Mouse (Mus musculus) midbrain, embryonic 16.5 days (tissue): ENCODE data around the gene Mrps23. TPM values are rescaled to one million over a fixed set of nuclear protein-coding genes. Genes with fewer than 3 reads are reported as not detected.

Experiments used
- ATAC-seq: fragments of 200-750 bp; cut with Nextera tagmentation; 2 replicates; pipeline ENCODE4 v1.8.0; 2017; ENCODE audit warnings: moderate TSS enrichment
- H3K27ac ChIP-seq: fragments of 300-500 bp; sonication (generic); 2 replicates; pipeline ENCODE4 v1.5.1; 2014; ENCODE audit warnings: mild to moderate bottlenecking, low read length, mixed read lengths
- H3K27me3 ChIP-seq: fragments of 300-500 bp; sonication (generic); 2 replicates; pipeline ENCODE4 v1.6.1; 2014; ENCODE audit warnings: low read depth, low read length, mixed read lengths; ENCODE audit not compliant: control insufficient read depth, insufficient read depth
- H3K36me3 ChIP-seq: fragments of 300-500 bp; sonication (generic); 2 replicates; pipeline ENCODE4 v1.6.1; 2014; ENCODE audit warnings: mild to moderate bottlenecking, low read length, moderate library complexity, mixed read lengths; ENCODE audit not compliant: control insufficient read depth, insufficient read depth
- H3K4me1 ChIP-seq: fragments of 300-500 bp; sonication (generic); 2 replicates; pipeline ENCODE4 v1.6.1; 2014; ENCODE audit warnings: mild to moderate bottlenecking, low read length, mixed read lengths; ENCODE audit not compliant: control insufficient read depth, insufficient read depth
- H3K4me2 ChIP-seq: fragments of 300-500 bp; sonication (generic); 2 replicates; pipeline ENCODE4 v1.6.1; 2014; ENCODE audit warnings: mild to moderate bottlenecking, low read length, mixed read lengths
- H3K4me3 ChIP-seq: fragments of 300-500 bp; sonication (generic); 2 replicates; pipeline ENCODE4 v1.5.1; 2014; ENCODE audit warnings: low read depth, mild to moderate bottlenecking, low read length, moderate library complexity, mixed read lengths
- H3K9ac ChIP-seq: fragments of 300-500 bp; sonication (generic); 2 replicates; pipeline ENCODE4 v1.6.1; 2014; ENCODE audit warnings: low read depth, low read length, mixed read lengths
- H3K9me3 ChIP-seq: fragments of 300-500 bp; sonication (generic); replicated peaks from 2 replicates; pipeline ENCODE4 v1.6.1; 2014; ENCODE audit warnings: mild to moderate bottlenecking, low read length, mixed read lengths; ENCODE audit not compliant: control insufficient read depth, poor library complexity, severe bottlenecking
- WGBS: fragments of 180-500 bp; shearing (Covaris S2); extraction: QIAGEN DNeasy Blood & Tissue Kit; methylation state at CpG from one replicate; pipeline ENCODE4 v1.1.7; 2014; 5-methylcytosine and 5-hydroxymethylcytosine counted together
- polyA plus RNA-seq: library from polyadenylated mRNA; unstranded; fragments of >200 nt; fragmentation: Nextera tagmentation; extraction: Ambion mirVana; gene quantifications from 2 replicates; pipeline ENCODE4 v1.2.1, GENCODE M21; 2015

The Mrps23 gene
- polyA plus RNA-seq, 1 experiment from 2014 or later = 65.4 TPM

GRCm38 (mm10) chr11:88161651-88162362, 42.4 kb upstream of the Mrps23 start:
- ATAC-seq = peak; percentile 68
- Histone ChIP-seq H3K9me3 (no peaks in the 10 kb centered on the region), H3K27me3 (no peaks in the 10 kb centered on the region), H3K9ac (peak overlapping the region; percentile 77), H3K36me3 (no peaks in the 10 kb centered on the region), H3K27ac (peak overlapping the region; percentile 92), H3K4me1 (peaks cover 40% of the 10 kb centered on the region), H3K4me3 (peak overlapping the region; percentile 45), H3K4me2 (peak overlapping the region; percentile 84)
- WGBS = under 1% methylated on average over 12 of the region's 15 CpGs

- peak overlapping the region; percentile 22; the same call in 1 of the 2 replicates for H3K27ac ChIP-seq
- no peak overlapping the region for H3K4me3 ChIP-seq
- no peak overlapping the region for H3K4me2 ChIP-seq
- no peak for ATAC-seq
- H3K36me3 ChIP-seq = no peaks in the 10 kb centered on the region
- WGBS = 53% methylated on average over 4 of the region's 4 CpGs
- H3K27me3 ChIP-seq = no peaks in the 10 kb centered on the region
- H3K9ac ChIP-seq = no peak overlapping the region
- peaks cover 40% of the 10 kb centered on the region for H3K4me1 ChIP-seq
- H3K9me3 ChIP-seq = no peaks in the 10 kb centered on the region
These were observed 41.4 kb upstream of the Mrps23 start for GRCm38 (mm10) chr11:88162740-88163139.

DNA sequence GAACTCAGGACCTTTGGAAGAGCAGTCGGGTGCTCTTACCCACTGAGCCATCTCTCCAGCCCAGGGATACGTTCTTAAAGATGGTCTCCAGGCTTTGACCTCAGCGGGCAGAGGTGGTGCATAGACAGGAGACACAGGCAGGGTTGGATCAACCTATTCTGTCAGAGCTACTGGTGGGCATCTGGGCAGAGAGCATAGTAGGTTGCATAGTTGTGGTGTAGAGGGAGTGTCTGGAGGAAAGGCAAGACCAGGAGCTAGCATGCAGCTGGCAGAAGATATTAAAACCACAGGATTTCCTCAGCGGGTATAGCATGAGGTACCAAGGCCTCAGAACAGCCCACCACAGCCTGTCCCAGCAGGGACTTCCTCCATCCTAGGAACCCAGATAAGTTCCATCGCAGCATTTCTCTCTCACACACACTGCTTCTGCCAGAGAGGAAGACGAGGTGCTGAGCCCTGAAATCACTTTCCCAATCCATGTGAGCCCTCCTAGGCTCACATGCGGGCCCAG, 39.9 kb upstream of the Mrps23 start:
- no peaks in the 10 kb centered on the region; the same call in 1 of the 2 replicates for H3K27me3 ChIP-seq
- no peak overlapping the region for H3K27ac ChIP-seq
- H3K9ac ChIP-seq = no peak overlapping the region
- H3K4me3 ChIP-seq = no peak overlapping the region
- H3K36me3 ChIP-seq = no peaks in the 10 kb centered on the region
- WGBS = 87% methylated on average over 7 of the region's 7 CpGs
- H3K9me3 ChIP-seq = no peaks in the 10 kb centered on the region
- peaks cover 34% of the 10 kb centered on the region for H3K4me1 ChIP-seq
- ATAC-seq = no peak
- H3K4me2 ChIP-seq = no peak overlapping the region

DNA sequence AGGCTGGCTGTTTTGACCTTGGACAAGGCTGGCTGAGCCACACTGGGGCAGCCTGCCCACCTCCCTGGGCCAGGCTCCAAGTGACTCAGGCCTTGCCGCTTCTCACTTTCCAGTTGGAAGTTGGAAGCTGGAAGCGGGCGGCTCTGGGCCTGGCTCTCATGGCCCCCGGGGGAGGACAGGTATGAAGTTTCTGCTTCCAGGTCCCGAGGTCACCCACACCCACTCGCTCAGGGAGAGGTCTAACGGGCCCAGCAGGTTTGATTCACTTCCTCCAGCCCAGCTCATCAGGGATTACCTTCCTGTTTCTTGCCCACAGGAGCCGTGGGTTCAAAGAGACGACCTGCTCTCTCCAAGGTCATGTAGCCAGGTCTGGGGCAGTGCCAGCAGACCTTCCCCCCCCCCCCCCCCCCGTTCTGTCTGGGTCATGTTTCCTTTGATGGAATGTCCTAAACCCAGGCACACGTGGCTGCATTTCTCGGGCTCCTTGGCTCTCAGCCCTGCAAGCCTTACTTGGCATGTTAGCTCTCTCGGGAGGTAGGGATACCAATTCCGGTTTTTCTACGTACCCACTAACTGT, 39.3 kb upstream of the Mrps23 start:
- Histone ChIP-seq H3K9me3 (no peaks in the 10 kb centered on the region), H3K4me3 (no peak overlapping the region), H3K27ac (no peak overlapping the region), H3K4me1 (peaks cover 28% of the 10 kb centered on the region), H3K27me3 (no peaks in the 10 kb centered on the region; the same call in none of the 2 replicates), H3K9ac (no peak overlapping the region), H3K4me2 (no peak overlapping the region), H3K36me3 (no peaks in the 10 kb centered on the region)
- no peak for ATAC-seq
- 55% methylated on average over 14 of the region's 15 CpGs for WGBS

- Histone ChIP-seq H3K27me3 (no peaks in the 10 kb centered on the region; the same call in none of the 2 replicates), H3K27ac (peak overlapping the region; percentile 22; the same call in 1 of the 2 replicates), H3K36me3 (no peaks in the 10 kb centered on the region), H3K4me1 (peaks cover 21% of the 10 kb centered on the region), H3K4me3 (no peak overlapping the region), H3K9ac (0 out of 2 replicates have a peak overlapping the region, but pooled peaks have one; percentile 20), H3K4me2 (no peak overlapping the region), H3K9me3 (no peaks in the 10 kb centered on the region)
- 79% methylated on average over 10 of the region's 10 CpGs for WGBS
- ATAC-seq = no peak
These were observed 38.4 kb upstream of the Mrps23 start for GRCm38 (mm10) chr11:88165683-88166364.

DNA sequence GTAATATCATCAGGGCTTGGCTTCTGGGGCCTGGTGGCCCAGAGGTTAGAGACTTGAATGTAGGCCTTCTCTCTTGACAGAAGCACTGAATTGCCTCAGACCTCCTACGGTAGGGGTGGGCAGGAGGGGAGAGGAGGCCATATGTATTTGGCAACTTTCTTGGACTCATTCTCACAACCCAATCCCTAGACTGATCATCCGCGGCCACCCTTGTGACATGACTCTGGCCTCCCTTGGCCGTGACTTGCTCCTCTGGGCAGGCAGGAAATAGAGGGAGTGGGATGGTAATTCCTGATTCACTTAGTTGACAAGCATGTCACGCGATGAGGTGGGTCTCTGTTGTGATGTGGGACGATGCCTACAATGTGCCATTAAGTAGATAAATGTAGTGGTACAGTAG, 37.7 kb upstream of the Mrps23 start:
- no peak for ATAC-seq
- Histone ChIP-seq H3K4me3 (no peak overlapping the region), H3K4me2 (no peak overlapping the region), H3K4me1 (peaks cover 18% of the 10 kb centered on the region), H3K27me3 (no peaks in the 10 kb centered on the region; the same call in none of the 2 replicates), H3K9ac (no peak overlapping the region), H3K36me3 (no peaks in the 10 kb centered on the region), H3K9me3 (no peaks in the 10 kb centered on the region), H3K27ac (no peak overlapping the region)
- 90% methylated on average over 7 of the region's 7 CpGs for WGBS

DNA sequence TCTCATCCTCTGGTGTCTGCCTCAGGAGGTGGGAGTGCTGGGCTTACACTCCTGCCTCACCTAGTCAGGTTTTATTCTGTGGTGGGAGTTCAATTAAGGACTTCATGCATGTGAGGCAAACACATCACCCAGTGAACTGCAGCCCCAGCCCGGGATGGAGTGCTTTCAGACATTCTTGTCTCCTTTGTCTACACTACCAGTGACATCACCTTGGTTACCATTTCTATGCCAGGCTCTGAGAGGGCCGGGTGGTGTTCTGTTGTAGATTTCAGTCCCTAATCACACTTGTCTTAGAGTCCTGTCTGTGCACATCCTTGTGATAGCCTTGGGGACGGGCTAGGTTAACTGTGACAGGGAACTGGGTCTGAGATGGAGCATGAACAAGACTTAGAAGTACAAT, 35.6 kb upstream of the Mrps23 start:
- no peak overlapping the region for H3K27ac ChIP-seq
- ATAC-seq = no peak
- WGBS = 24% methylated on average over 3 of the region's 3 CpGs

GRCm38 (mm10) chr11:88169531-88170040, 34.6 kb upstream of the Mrps23 start:
- no peak overlapping the region for H3K4me3 ChIP-seq
- ATAC-seq = no peak
- H3K4me2 ChIP-seq = no peak overlapping the region
- H3K9ac ChIP-seq = no peak overlapping the region
- peaks cover 13% of the 10 kb centered on the region; the same call in 1 of the 2 replicates for H3K4me1 ChIP-seq
- H3K27ac ChIP-seq = no peak overlapping the region
- H3K9me3 ChIP-seq = no peaks in the 10 kb centered on the region
- H3K27me3 ChIP-seq = no peaks in the 10 kb centered on the region; the same call in none of the 2 replicates
- 26% methylated on average over 32 of the region's 32 CpGs for WGBS
- no peaks in the 10 kb centered on the region for H3K36me3 ChIP-seq

More for the DNA sequence above, 35.6 kb upstream of the Mrps23 start:
- Histone ChIP-seq H3K9me3 (no peaks in the 10 kb centered on the region), H3K4me3 (no peak overlapping the region), H3K27me3 (no peaks in the 10 kb centered on the region; the same call in none of the 2 replicates), H3K4me1 (peaks cover 13% of the 10 kb centered on the region; the same call in 1 of the 2 replicates), H3K36me3 (no peaks in the 10 kb centered on the region), H3K9ac (no peak overlapping the region), H3K4me2 (no peak overlapping the region)
